Mouse (Mus musculus) lung, postnatal 4 days (tissue): Measurements from ENCODE around the gene Scamp2.
A peak's percentile ranks its signal among the peaks of the same experiment; 100 is the strongest.

Experiments used
- DNase-seq, 2 experiments: peaks; one replicate each; pipeline ENCODE4 v3.0.0; 2021

Scamp2 gene

DNA sequence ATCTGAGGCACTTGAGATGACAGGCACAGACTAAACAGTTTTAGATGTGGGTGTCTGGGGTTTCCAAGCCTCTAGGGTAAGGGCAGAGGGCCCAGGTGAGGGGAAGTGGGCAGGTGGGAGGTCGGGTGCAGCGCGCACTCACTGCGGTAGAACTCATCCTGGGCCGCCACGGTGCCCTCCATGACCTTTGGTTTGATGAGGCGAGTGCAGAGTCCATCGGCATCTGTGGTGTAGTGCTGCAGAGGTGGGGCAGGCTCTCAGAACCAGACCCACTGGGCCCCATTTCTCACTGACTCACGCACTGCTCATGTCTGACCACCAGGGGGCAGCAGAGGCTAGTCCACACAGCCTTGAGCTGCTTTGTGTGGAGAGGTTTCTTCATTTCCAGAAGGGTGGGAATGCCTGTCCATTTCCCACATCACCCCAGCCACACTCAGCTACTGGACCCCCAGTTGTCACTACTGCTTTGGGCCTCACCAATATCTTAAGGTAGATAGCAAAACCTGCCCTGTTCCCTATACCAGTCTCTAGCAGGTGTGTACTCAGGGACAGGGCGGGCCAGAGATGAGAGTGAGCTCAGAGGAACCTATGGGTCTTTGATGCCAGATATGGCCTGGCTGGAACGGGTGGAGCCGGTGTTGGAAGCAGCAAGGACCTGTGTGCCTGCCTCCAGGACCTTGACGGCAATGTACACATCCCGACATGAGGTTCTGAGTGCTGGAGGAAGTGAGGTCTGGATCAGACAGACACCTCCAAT lies 68.6 kb downstream of the Scamp2 start:
- DNase-seq, result peak; percentile 80 to 90

DNA sequence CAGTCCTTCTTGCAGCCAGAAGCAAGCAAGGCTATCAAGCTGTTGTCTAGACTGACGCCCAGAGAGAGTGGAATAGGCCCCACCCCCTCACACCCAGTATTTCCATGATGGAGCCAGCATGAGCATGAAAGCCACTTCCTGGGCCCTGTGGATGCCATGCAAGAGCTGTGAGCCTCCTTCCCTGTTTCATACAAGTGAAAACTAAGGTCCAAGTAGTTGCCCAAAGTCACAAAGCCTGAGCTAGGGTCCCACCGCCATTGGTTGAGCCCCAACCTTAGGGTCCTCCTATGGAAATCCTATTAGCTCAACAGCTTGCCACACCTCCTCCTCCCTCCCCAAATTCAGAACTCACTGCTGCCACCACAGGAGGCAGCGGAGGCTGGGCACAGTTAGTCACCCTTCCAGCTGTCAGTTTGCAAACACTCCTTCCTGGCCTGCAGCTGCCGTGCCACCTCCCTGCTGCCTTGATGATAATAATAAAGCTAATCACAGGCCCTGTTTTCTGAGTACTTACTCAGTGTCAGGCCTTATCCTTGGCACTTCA lies 72.8 kb downstream of the Scamp2 start:
- DNase-seq, result no peak

DNA sequence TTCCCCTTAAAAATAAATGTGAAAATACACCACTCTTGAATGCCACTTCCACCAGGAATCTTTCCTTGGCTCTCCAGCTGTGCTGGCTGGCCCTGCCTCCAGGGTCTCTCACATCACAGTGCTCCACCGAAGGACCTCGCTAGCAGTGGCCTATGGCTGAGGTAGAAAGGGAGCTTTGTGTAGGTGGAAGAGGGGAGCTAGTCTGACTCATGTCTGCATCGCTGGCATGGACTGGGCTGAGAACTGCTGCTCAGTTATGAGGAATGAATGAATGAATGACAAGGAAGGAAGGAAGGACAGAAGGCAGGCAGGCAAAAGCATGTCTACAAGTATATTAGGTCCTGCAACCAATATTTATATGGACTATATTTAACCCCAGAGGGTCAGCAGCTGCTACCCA lies 76.5 kb downstream of the Scamp2 start:
- DNase-seq, result no peak

DNA sequence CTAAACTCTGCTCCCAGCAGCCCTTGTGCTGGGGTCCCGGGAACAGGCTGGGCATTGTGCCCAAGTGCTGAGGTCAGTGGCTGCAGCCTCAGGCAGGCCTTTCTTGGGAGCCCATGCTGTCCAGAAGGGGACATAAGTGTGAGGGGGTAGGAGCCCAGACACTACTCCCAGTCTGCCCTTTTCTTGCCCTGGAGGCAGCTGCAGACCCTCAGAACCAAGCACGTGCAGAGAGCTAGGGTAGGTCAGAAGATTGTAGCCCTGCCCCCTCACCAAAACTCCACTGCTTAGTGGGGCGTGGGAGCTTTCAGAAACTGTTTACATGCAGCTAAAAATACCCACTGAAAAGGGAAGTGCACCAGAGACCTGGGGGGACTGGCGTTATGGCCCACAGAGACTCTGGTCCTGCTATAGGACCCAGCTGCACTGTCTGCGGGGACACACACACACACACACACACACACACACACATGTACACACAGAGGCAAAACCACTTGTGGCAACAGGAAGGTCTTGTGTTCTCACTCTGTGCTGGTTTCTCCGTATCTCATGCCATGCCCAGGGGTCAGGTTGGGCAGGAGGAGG lies 77.1 kb downstream of the Scamp2 start:
- peak; percentile 87 to 92 for DNase-seq
